Mouse (Mus musculus) left cerebral cortex, adult 2 months (tissue): ENCODE measurements around the gene Rnf126. TPM values are rescaled to one million over a fixed set of nuclear protein-coding genes. Genes with fewer than 3 reads are reported as not detected.
"Not testable (repeated sequence)": the region's sequence is repeated elsewhere in the genome, so short reads cannot be mapped to it uniquely, and the experiment has no call there.

Experiments
- DNase-seq, 2 experiments: peaks; one replicate each; pipeline ENCODE4 v3.0.0; 2021 to 2022; ENCODE audit warnings: low spot score in 2 of 2, mixed read lengths in 1 of 2; ENCODE audit errors: extremely low spot score in 1 of 2
- H3K27ac ChIP-seq: fragments of 200-600 bp; 2 replicates; pipeline ENCODE4 v1.8.1; 2022
- H3K4me3 ChIP-seq: fragments of 200-600 bp; 2 replicates; pipeline ENCODE4 v1.8.1; 2022
- CTCF ChIP-seq: fragments of 200-600 bp; IDR thresholded peaks from 2 replicates; pipeline ENCODE4 v1.8.1; 2022; ENCODE audit warnings: antibody characterized with exemption, mild to moderate bottlenecking, moderate library complexity
- intact Hi-C: fragments of 180-260 bp; cut with DNase I; formaldehyde crosslinking; loops from one replicate; pipeline ENCODE4 v1.15.1; 2025
- total RNA-seq, 2 experiments: library from RNA; stranded (reverse); gene quantifications; 2 replicates each; pipeline ENCODE4 v1.2.3; 2021

Gene Rnf126
- total RNA-seq, 2 experiments from 2014 or later = 93.3 to 97.5 TPM

DNA sequence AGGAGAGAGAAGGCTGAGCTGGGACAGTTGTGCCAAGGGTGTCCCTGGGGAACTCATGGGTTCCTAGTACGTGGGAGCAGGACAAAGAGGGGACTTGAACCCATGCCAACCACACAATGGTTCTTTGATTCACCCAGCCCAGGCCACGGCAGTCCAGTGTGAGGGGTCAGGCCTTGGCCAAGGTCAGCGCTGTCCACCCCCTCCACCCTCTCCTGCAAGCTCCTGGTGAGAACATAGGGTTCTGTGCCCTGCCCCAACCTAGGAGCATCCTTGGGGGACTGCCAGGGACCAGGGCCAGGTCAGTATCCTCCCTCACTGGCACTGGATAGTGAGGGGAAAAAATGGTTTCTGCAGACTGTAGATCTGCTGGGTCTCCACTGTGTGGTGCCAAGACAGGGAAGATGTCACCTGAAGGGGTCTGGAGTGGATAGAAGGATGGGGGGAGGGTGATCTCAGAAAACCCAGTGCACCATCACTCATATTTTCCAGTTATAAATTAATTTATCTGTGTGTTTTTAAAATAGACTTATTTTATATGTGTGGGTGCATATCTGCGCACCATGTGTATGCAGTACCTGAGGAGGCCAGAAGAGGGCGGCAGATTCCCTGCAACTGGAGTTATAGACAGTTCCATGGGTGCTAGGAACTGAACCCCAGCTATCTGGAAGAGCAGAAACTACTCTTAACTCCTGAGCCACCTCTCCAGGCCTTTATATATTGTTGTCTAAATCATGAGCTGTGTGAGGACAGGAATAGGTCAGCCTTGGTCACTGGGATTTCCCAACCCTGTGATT is 7.9 kb upstream of the Rnf126 start:
- DNase-seq = no peak

DNA sequence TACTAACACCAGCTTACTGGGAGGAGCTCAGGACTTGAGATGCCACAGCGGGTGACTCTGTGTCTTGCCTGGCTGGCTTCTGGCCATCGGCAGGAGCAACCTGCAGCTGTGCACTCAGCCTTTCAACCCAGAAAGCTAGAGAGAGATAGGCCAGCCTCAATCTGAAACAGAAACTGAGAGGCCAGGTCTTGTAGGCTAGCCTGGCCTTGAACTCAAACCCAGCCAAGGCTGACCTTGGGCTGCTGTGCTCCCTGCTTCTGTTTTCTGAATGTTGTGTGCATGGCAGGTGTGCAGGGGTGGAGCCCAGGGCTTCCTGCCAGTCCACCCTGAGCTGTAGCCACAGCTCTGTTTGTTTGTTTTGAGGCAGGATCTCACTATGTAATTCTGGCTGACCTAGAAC is 6.5 kb upstream of the Rnf126 start:
- no peak overlapping the region for H3K4me3 ChIP-seq
- intact Hi-C loops = no loop called here
- no peak overlapping the region for H3K27ac ChIP-seq
- no peak for TF ChIP-seq CTCF
- DNase-seq = no peak

More for the DNA sequence above, 7.9 kb upstream of the Rnf126 start:
- TF ChIP-seq CTCF = peak; percentile 39
- Histone ChIP-seq H3K27ac (no peak overlapping the region), H3K4me3 (no peak overlapping the region)
- intact Hi-C loops = no loop called here

DNA sequence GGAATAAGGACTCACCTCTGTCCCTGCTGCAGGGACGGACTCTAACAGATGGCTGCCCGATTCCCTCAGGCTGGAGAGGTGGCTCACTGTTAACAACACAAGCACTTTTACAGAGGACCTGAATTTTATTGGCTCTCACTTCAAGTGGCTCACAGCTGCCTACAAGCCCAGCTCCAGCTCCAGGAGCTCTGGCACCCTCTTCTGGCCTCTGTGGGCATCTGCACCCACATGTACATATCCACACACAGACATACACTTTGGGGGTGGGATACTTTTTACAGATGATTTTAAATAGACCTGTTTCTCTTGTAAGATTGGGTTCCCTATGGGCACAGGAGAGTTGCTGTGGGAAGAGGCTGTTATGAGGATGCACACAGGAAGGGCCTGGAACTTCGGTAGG is 5.6 kb upstream of the Rnf126 start:
- peak; percentile 9; the same call in 1 of the 2 replicates for TF ChIP-seq CTCF
- H3K4me3 ChIP-seq = no peak overlapping the region
- no peak for DNase-seq
- no peak overlapping the region for H3K27ac ChIP-seq
- intact Hi-C loops = no loop called here

DNA sequence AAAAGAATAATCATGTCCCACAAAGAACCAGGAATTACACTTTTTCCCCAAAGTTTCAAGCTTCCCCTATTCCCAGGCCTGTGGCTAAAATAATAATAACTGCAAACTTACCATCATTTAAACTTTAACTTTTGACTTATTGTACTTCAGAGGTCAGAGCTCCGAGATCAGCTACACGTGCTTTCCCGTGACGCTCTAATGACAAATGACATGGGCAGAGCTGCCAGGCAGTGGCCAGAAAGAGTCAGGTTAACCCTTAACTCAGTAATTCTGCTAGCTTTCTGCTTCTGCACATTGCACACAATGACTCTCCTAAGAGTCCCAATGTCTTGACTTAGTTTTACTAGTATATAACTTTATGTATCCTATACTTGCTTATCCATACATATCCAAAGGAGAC is 2.6 kb upstream of the Rnf126 start:
- H3K27ac ChIP-seq = no peak overlapping the region
- intact Hi-C loops = no loop called here
- no peak for DNase-seq
- no peak for TF ChIP-seq CTCF
- H3K4me3 ChIP-seq = no peak overlapping the region

DNA sequence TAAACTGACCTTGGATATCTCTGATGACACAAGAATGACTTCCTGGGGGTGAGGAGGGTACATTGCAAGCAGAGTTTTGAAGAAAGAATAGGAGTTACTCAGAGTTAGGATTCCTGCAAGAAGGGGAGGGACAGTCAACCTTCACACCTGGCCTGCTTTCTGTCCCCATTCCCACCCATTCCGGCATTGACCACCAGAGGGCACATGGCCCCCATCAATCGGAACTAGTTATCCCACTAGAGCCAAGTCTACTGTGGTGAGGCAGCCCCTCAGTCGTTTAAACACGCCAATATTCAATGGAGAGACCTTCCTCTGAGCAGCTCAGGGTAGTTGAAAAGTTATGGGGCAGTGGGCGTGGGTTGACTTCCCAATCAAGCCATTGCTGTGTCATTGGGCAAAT is 1.6 kb upstream of the Rnf126 start:
- intact Hi-C loops = loop anchor here (1.0 kb wide), 1 partner anchor 44 kb away; no protein-coding TSS in a partner anchor
- H3K4me3 ChIP-seq = peak overlapping the region; percentile 96

DNA sequence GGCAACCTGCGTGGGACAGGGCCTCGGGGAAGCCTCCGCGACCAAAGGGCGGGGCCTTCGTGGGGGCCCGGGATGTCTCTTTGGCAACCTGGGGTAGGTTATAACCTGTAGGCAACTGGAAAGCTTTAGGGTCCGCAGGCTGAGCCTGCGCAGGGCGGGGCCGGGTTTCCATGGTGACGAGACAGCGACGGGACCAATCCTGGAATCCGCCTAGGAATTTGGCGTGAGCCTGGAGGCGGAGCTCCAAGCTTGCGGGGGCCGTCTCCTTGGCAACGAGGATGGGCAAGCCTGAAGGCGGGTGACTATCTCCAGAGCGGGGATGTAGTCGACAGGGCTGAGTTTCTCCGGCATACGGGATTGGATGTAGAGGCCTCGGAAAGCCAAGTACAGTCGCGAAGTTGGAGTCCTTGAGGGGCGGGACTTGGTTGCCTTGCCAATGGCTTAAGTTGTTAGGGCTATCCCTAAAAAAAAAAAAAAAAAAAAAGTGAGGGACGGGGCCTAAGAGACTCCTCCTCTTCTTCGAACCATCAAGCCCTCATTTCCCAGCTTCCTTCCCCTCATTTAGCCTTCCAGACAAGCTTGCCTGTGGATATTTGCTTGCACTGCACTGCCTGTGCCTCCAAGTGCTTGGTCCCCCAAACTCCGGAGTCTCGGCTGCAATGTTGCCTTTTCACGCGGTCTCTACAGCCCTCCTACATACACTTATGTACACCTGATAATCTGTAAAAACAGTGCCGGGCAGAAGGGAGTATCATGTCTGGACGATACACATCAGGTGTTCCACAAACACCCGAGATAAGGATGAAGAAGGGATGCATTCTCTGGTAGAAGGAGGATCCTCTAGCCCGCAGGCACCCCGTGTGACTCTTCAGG is 856 bp upstream of the Rnf126 start:
- H3K4me3 ChIP-seq = peak overlapping the region; percentile 96
- TF ChIP-seq CTCF = no peak

More for the DNA sequence above, 1.6 kb upstream of the Rnf126 start:
- H3K27ac ChIP-seq = peak overlapping the region; percentile 84
- TF ChIP-seq CTCF = peak; percentile 81
- DNase-seq = peak; percentile 71 to 77

DNA sequence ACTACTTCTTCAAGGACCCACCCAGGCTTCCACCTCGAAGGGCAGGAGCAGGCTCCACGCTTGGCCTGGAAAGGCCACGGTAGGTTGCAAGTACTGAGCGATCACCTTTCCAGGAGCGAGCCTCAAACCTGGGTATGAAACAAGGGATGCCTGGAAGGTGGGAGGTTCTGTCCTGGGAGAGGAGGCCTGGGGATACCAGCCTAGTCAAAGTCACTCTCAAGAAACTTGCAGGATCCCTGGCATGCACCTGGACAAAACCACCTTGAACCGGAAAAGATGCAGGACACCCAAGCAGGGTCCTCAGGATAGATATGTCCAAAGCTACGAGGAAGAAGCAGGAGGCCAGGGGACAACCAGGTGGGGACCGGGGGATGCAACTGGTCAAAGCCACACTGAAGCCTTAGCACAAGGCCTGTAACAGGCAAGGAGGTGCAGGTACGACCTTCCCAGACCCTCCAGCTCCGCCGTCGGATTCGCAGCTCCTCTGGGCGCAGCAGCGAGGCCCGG is 698 bp downstream of the Rnf126 start:
- Histone ChIP-seq H3K27ac (peak overlapping the region; percentile 95), H3K4me3 (peak overlapping the region; percentile 96)
- TF ChIP-seq CTCF = no peak
- intact Hi-C loops = loop anchor here (2.0 kb wide), 1 partner anchor 61 kb away; the partner anchor contains the start of gene Bsg
- no peak for DNase-seq

More for the DNA sequence above, 856 bp upstream of the Rnf126 start:
- DNase-seq = peak; percentile 94 to 95
- intact Hi-C loops = loop anchor here (1.0 to 2.0 kb wide), 3 partner anchors 13 to 63 kb away; partner anchors contain the start of gene Bsg
- H3K27ac ChIP-seq = peak overlapping the region; percentile 97

DNA sequence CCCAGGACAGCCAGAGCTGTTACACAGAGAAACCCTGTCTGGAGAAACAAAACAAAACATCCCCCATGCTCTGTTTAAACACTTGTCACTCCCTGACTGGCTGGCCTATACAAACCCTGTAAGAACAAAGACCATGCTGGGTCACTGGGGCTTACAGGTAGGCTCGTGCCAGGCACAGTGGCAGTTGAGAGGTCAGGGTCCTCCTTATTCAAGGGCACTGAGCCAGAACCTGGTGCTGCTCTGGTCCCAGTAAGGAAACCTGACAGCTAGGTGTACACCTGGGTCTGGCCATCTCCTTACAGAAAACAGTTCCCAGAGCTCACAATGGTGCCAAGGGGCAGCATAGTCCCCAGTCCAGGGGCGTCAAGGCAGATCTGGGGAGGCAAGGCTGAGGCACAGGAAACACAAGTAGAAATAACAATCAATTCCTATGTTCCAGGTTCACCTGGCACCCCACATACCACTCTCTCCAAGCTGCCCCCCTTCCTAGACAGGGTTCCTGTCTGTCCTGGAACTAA is 1.5 kb downstream of the Rnf126 start:
- Histone ChIP-seq H3K27ac (no peak overlapping the region), H3K4me3 (peak overlapping the region; percentile 96)
- DNase-seq = no peak
- intact Hi-C loops = no loop called here
- no peak for TF ChIP-seq CTCF

DNA sequence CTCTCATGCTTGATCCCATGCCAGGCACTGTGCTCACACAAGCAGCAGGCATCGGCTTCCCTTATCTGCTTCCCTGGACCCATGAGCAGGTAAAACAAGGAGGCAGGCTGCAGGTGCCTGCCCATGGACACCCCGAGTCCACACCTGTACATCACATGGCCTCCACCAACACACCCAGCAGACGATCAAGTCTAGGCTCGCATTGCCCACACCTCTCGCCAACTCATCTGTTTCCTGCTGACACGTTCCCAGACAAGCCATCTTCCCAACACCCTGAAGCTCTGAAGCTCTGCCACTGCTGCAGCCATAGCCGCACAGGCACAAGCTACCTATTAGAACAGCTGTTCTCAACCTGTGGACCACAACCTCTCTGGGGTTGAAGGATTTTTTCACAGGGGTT is 2.5 kb downstream of the Rnf126 start:
- Histone ChIP-seq H3K27ac (no peak overlapping the region), H3K4me3 (peak overlapping the region; percentile 16; the same call in 1 of the 2 replicates)
- DNase-seq = no peak
- TF ChIP-seq CTCF = no peak
- intact Hi-C loops = no loop called here

DNA sequence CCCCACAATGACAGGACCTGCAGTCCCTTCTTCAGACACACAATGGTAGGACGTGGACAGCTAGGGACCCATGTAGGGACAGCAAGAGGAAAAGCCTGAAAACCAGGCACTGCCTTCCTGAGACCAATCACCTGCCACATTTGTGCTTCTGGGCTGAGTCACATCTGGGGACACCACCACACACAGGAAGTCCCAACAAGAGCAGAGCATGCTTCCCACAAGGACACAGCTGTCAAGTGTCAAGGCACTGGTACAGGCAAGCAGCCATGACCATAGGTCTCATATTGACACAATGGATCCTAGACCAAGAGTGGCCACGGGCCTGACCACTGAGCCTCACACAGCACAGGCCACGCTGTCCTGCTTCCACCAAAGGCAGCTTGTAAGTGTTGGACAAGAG is 3.9 kb downstream of the Rnf126 start:
- Histone ChIP-seq H3K27ac (no peak overlapping the region), H3K4me3 (no peak overlapping the region)
- intact Hi-C loops = no loop called here
- no peak for DNase-seq
- TF ChIP-seq CTCF = no peak

DNA sequence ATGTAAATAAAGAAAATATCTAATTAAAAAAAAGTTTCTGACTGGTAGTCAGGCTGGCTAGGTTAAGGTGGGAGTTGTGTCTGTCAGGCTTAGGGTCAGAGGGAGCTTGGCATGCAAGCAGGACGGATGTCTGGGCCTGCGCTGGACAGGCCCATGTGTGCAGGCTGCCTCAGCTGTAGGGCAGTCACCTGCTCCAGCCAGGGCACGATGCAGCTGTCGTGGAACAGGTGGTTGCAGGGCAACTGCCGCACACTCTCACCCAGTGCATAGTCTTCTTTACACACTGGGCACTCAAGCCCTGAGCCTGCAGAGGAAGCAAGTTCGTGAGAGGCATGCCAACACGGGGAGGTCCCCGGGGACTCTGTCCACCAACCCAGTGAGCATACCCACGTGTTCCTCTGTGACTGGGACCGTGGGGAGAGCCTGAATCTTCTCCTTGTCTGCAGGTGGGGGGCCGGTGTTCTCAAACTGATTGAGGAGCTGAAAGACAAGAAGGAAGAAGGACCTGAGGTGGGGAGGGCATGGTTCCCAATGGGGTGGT is 6.1 kb downstream of the Rnf126 start:
- DNase-seq = no peak
- H3K4me3 ChIP-seq = no peak overlapping the region
- no peak for TF ChIP-seq CTCF
- no peak overlapping the region for H3K27ac ChIP-seq
- intact Hi-C loops = no loop called here

DNA sequence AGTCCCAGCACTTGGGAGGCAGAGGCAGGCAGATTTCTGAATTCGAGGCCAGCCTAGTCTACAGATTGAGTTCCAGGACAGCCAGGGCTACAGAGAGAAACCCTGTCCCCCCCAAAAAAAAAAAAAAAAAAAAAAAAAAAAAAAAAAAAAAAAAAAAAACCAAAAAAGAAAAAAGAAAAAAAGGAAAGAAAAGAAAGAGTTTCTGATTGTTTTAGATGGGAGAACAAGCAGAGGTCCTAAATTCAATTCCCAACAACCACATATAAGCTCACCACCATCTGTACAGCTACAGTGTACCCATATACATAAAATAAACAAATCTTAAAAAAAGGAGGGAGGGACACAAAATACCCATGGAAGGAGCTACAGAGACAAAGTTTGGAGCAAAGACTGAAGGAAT is 7.1 kb downstream of the Rnf126 start:
- H3K27ac ChIP-seq, intact Hi-C loops, DNase-seq, H3K4me3 ChIP-seq: not testable (repeated sequence)
